Mouse (Mus musculus) MEL (cell line): ENCODE results near the gene Zfp1.
A peak's percentile ranks its signal among the peaks of the same experiment; 100 is the strongest.

Experiments used
- CTCF ChIP-seq, 3 experiments: IDR thresholded peaks in 2 of 3; conservative IDR thresholded peaks in 1 of 3; 2 replicates each; pipeline ENCODE4 v1.5.1; 2011 to 2012; ENCODE audit warnings: low read length in 3 of 3, low read depth in 2 of 3, mild to moderate bottlenecking in 2 of 3, improper control_type of control experiment in 1 of 3, inconsistent platforms in 1 of 3, mixed read lengths in 1 of 3, moderate library complexity in 1 of 3; ENCODE audit not compliant: control insufficient read depth in 1 of 3, insufficient read depth in 1 of 3, poor library complexity in 1 of 3, severe bottlenecking in 1 of 3
- EP300 ChIP-seq, 2 experiments: IDR thresholded peaks; 2 replicates each; pipeline ENCODE4 v1.6.1; 2011; ENCODE audit warnings: improper control_type of control experiment in 2 of 2, low read length in 2 of 2, low read depth in 1 of 2, mild to moderate bottlenecking in 1 of 2
- GATA1 ChIP-seq: IDR thresholded peaks from 2 replicates; pipeline ENCODE4 v1.6.1; 2011; ENCODE audit warnings: low read depth, low read length, improper control_type of control experiment
- POLR2A ChIP-seq, 2 experiments: IDR thresholded peaks; 2 replicates each; pipeline ENCODE4 v1.6.1; 2011 to 2012; ENCODE audit warnings: low read length in 2 of 2, mild to moderate bottlenecking in 2 of 2, control low read depth in 1 of 2, improper control_type of control experiment in 1 of 2, low read depth in 1 of 2, moderate library complexity in 1 of 2; ENCODE audit not compliant: control insufficient read depth in 1 of 2, insufficient read depth in 1 of 2, poor library complexity in 1 of 2
- RCOR1 ChIP-seq: IDR thresholded peaks from 2 replicates; pipeline ENCODE4 v1.6.1; 2012; ENCODE audit warnings: low read depth, mild to moderate bottlenecking, inconsistent platforms, low read length, improper control_type of control experiment
- USF1 ChIP-seq: IDR thresholded peaks from 2 replicates; pipeline ENCODE4 v1.6.1; 2014; ENCODE audit warnings: low read depth, mild to moderate bottlenecking, inconsistent platforms, low read length, improper control_type of control experiment, moderate library complexity
- ZKSCAN1 ChIP-seq: IDR thresholded peaks from 2 replicates; pipeline ENCODE4 v1.6.1; 2012; ENCODE audit warnings: low read depth, mild to moderate bottlenecking, inconsistent platforms, low read length, improper control_type of control experiment, moderate library complexity

GRCm38 (mm10) chr8:111630105-111630521, 13.1 kb upstream of the Zfp1 start, which contains the start of gene Ldhd:
- TF ChIP-seq USF1 (no peak), EP300 (IDR thresholded peaks at IDR 0.05; ENCODE audit: low read depth in 1 of 2, low read length in 2 of 2) (no peak), CTCF (IDR thresholded peaks at IDR 0.05 in 2 of 3, conservative IDR thresholded peaks at IDR 0.05 in 1 of 3; ENCODE audit: control insufficient read depth in 1 of 3, insufficient read depth in 1 of 3, low read depth in 2 of 3, low read length in 3 of 3, poor library complexity in 1 of 3, severe bottlenecking in 1 of 3) (no peak), GATA1 (no peak), RCOR1 (no peak), ZKSCAN1 (no peak), POLR2A (IDR thresholded peaks at IDR 0.05; ENCODE audit: control insufficient read depth in 1 of 2, insufficient read depth in 1 of 2, low read depth in 1 of 2, low read length in 2 of 2, poor library complexity in 1 of 2) (peak in 1 of 2 experiments; percentile 32; a peak in 1 of 4 replicates)
